Mouse (Mus musculus) lung, postnatal 0 days (tissue): ENCODE results near the gene Hes2. TPM values are rescaled to one million over a fixed set of nuclear protein-coding genes. Genes with fewer than 3 reads are reported as not detected.

ENCODE experiments used
- ATAC-seq: fragments of 200-750 bp; cut with Nextera tagmentation; 2 replicates; pipeline ENCODE4 v1.8.0; 2017; ENCODE audit warnings: moderate library complexity
- DNase-seq: peaks from one replicate; pipeline ENCODE4 v3.0.0-alpha.2; 2016; ENCODE audit warnings: low spot score
- H3K27ac ChIP-seq: fragments of 300-500 bp; sonication (generic); 2 replicates; pipeline ENCODE4 v1.5.1; 2014; ENCODE audit warnings: antibody characterized with exemption, mild to moderate bottlenecking, low read length, mixed read lengths
- H3K27me3 ChIP-seq: fragments of 300-500 bp; sonication (generic); replicated peaks from 2 replicates; pipeline ENCODE4 v1.6.1; 2014; ENCODE audit warnings: low read length, mixed read lengths; ENCODE audit not compliant: insufficient read depth
- H3K36me3 ChIP-seq: fragments of 300-500 bp; sonication (generic); 2 replicates; pipeline ENCODE4 v1.6.1; 2014; ENCODE audit warnings: low read length, mixed read lengths; ENCODE audit not compliant: insufficient read depth
- H3K4me1 ChIP-seq: fragments of 300-500 bp; sonication (generic); 2 replicates; pipeline ENCODE4 v1.6.1; 2014; ENCODE audit warnings: antibody characterized with exemption, low read depth, low read length, mixed read lengths; ENCODE audit not compliant: insufficient read depth
- H3K4me2 ChIP-seq: fragments of 300-500 bp; sonication (generic); replicated peaks from 2 replicates; pipeline ENCODE4 v1.6.1; 2014; ENCODE audit warnings: low read depth, mild to moderate bottlenecking, low read length, moderate library complexity, mixed read lengths
- H3K4me3 ChIP-seq: fragments of 300-500 bp; sonication (generic); 2 replicates; pipeline ENCODE4 v1.5.1; 2014; ENCODE audit warnings: low read depth, low read length
- H3K9ac ChIP-seq: fragments of 300-500 bp; sonication (generic); replicated peaks from 2 replicates; pipeline ENCODE4 v1.6.1; 2014; ENCODE audit warnings: low read depth, mild to moderate bottlenecking
- H3K9me3 ChIP-seq: fragments of 300-500 bp; sonication (generic); 2 replicates; pipeline ENCODE4 v1.6.1; 2016; ENCODE audit warnings: low read length, mixed read lengths
- CTCF ChIP-seq: IDR thresholded peaks from 2 replicates; pipeline ENCODE4 v1.5.1; 2016; ENCODE audit warnings: antibody characterized with exemption, mild to moderate bottlenecking
- EP300 ChIP-seq: IDR thresholded peaks from 2 replicates; pipeline ENCODE4 v1.6.1; 2016; ENCODE audit warnings: antibody characterized with exemption, mild to moderate bottlenecking, control low read depth
- WGBS: fragments of 180-500 bp; shearing (Covaris S2); extraction: QIAGEN DNeasy Blood & Tissue Kit; methylation state at CpG from one replicate; pipeline ENCODE4 v1.1.7; 2014; 5-methylcytosine and 5-hydroxymethylcytosine counted together
- polyA plus RNA-seq: library from polyadenylated mRNA; unstranded; fragments of >200 nt; fragmentation: Nextera tagmentation; extraction: Ambion mirVana; gene quantifications from 2 replicates; pipeline ENCODE4 v1.2.1, GENCODE M21; 2015

The Hes2 gene
- polyA plus RNA-seq, 1 experiment from 2014 or later, result 0.26 TPM

- ATAC-seq (peak; percentile 80), DNase-seq (peak; percentile 79)
- H3K4me3 ChIP-seq, result no peak overlapping the region
Observed at GRCm38 (mm10) chr4:152185510-152186204, 27.0 kb downstream of the Hes2 start.

GRCm38 (mm10) chr4:152186205-152187082 is 27.8 kb downstream of the Hes2 start:
- no peak for TF ChIP-seq EP300
- TF ChIP-seq CTCF, result no peak
- peak overlapping the region; percentile 45 for H3K4me2 ChIP-seq
- peak overlapping the region; percentile 81 for H3K27ac ChIP-seq
- no peak overlapping the region for H3K4me3 ChIP-seq
- no peaks in the 10 kb centered on the region for H3K9me3 ChIP-seq
- peaks cover 12% of the 10 kb centered on the region; the same call in 1 of the 2 replicates for H3K4me1 ChIP-seq
- DNase-seq (peak; percentile 51), ATAC-seq (peak; percentile 25; the same call in 1 of the 2 replicates)
- no peak overlapping the region for H3K9ac ChIP-seq
- no peaks in the 10 kb centered on the region for H3K36me3 ChIP-seq
- H3K27me3 ChIP-seq, result no peaks in the 10 kb centered on the region
- WGBS, result 29% methylated on average over 14 of the region's 14 CpGs

More at GRCm38 (mm10) chr4:152185510-152186204, 27.0 kb downstream of the Hes2 start:
- Histone ChIP-seq H3K4me2 (peak overlapping the region; percentile 45), H3K36me3 (no peaks in the 10 kb centered on the region), H3K27ac (peak overlapping the region; percentile 81), H3K27me3 (no peaks in the 10 kb centered on the region), H3K4me1 (peaks cover 12% of the 10 kb centered on the region; the same call in 1 of the 2 replicates), H3K9ac (no peak overlapping the region), H3K9me3 (no peaks in the 10 kb centered on the region)
- no peak for TF ChIP-seq CTCF
- peak; percentile 56; the same call in 1 of the 2 replicates for TF ChIP-seq EP300
- WGBS, result 7% methylated on average over 19 of the region's 19 CpGs

GRCm38 (mm10) chr4:152187142-152187541 is 28.5 kb downstream of the Hes2 start:
- TF ChIP-seq EP300 (no peak), CTCF (no peak)
- Histone ChIP-seq H3K27me3 (no peaks in the 10 kb centered on the region), H3K9me3 (no peaks in the 10 kb centered on the region), H3K4me1 (peaks cover 12% of the 10 kb centered on the region; the same call in 1 of the 2 replicates), H3K36me3 (no peaks in the 10 kb centered on the region), H3K4me2 (no peak overlapping the region), H3K9ac (no peak overlapping the region), H3K4me3 (no peak overlapping the region), H3K27ac (no peak overlapping the region)
- DNase-seq (no peak), ATAC-seq (no peak)
- 68% methylated on average over 9 of the region's 9 CpGs for WGBS

- TF ChIP-seq CTCF (no peak), EP300 (no peak)
- ATAC-seq, result no peak
- H3K36me3 ChIP-seq, result no peaks in the 10 kb centered on the region
- no peak overlapping the region for H3K4me2 ChIP-seq
- H3K4me1 ChIP-seq, result peaks cover 12% of the 10 kb centered on the region; the same call in 1 of the 2 replicates
- H3K27ac ChIP-seq, result no peak overlapping the region
- no peak for DNase-seq
- H3K4me3 ChIP-seq, result no peak overlapping the region
- 92% methylated on average over 2 of the region's 2 CpGs for WGBS
- no peak overlapping the region for H3K9ac ChIP-seq
- no peaks in the 10 kb centered on the region for H3K27me3 ChIP-seq
- no peaks in the 10 kb centered on the region for H3K9me3 ChIP-seq
Observed at GRCm38 (mm10) chr4:152188651-152189050, 30.0 kb downstream of the Hes2 start.

- Histone ChIP-seq H3K9ac (no peak overlapping the region), H3K27ac (no peak overlapping the region), H3K27me3 (no peaks in the 10 kb centered on the region), H3K36me3 (no peaks in the 10 kb centered on the region), H3K4me1 (peaks cover 12% of the 10 kb centered on the region; the same call in 1 of the 2 replicates), H3K4me3 (no peak overlapping the region), H3K9me3 (no peaks in the 10 kb centered on the region), H3K4me2 (no peak overlapping the region)
- WGBS, result 90% methylated on average over 6 of the region's 6 CpGs
- ATAC-seq, result no peak
- no peak for TF ChIP-seq EP300
- TF ChIP-seq CTCF, result no peak
- no peak for DNase-seq
Observed at GRCm38 (mm10) chr4:152189071-152189470, 30.4 kb downstream of the Hes2 start.

- no peak overlapping the region for H3K4me3 ChIP-seq
- no peaks in the 10 kb centered on the region for H3K27me3 ChIP-seq
- no peak overlapping the region for H3K27ac ChIP-seq
- DNase-seq (no peak), ATAC-seq (no peak)
- no peak overlapping the region for H3K4me2 ChIP-seq
- no peaks in the 10 kb centered on the region for H3K36me3 ChIP-seq
- WGBS, result 77% methylated on average over 4 of the region's 4 CpGs
- no peaks in the 10 kb centered on the region for H3K9me3 ChIP-seq
- no peak overlapping the region for H3K9ac ChIP-seq
- peaks cover 12% of the 10 kb centered on the region; the same call in 1 of the 2 replicates for H3K4me1 ChIP-seq
- TF ChIP-seq CTCF, result no peak
- no peak for TF ChIP-seq EP300
Observed at GRCm38 (mm10) chr4:152189691-152190090, 31.0 kb downstream of the Hes2 start.
